Mouse (Mus musculus) kidney, embryonic 16.5 days (tissue): ENCODE measurements around the gene Jtb. TPM values are rescaled to one million over a fixed set of nuclear protein-coding genes. Genes with fewer than 3 reads are reported as not detected.
A peak's percentile ranks its signal among the peaks of the same experiment; 100 is the strongest.

Experiments used
- ATAC-seq: fragments of 200-750 bp; cut with Nextera tagmentation; 2 replicates; pipeline ENCODE4 v1.8.0; 2017; ENCODE audit warnings: moderate TSS enrichment; ENCODE audit not compliant: low FRiP score, low TSS enrichment
- H3K27ac ChIP-seq: fragments of 300-500 bp; sonication (generic); 2 replicates; pipeline ENCODE4 v1.5.1; 2014; ENCODE audit warnings: low read length
- H3K27me3 ChIP-seq: fragments of 300-500 bp; sonication (generic); 2 replicates; pipeline ENCODE4 v1.6.1; 2014; ENCODE audit warnings: low read length, control low read depth, mixed read lengths; ENCODE audit not compliant: insufficient read depth
- H3K36me3 ChIP-seq: fragments of 300-500 bp; sonication (generic); 2 replicates; pipeline ENCODE4 v1.6.1; 2014; ENCODE audit warnings: low read length, control low read depth, mixed read lengths; ENCODE audit not compliant: insufficient read depth
- H3K4me1 ChIP-seq: fragments of 300-500 bp; sonication (generic); 2 replicates; pipeline ENCODE4 v1.6.1; 2014; ENCODE audit warnings: low read length, control low read depth, mixed read lengths; ENCODE audit not compliant: insufficient read depth
- H3K4me2 ChIP-seq: fragments of 300-500 bp; sonication (generic); replicated peaks from 2 replicates; pipeline ENCODE4 v1.6.1; 2014; ENCODE audit warnings: low read depth, low read length
- H3K4me3 ChIP-seq: fragments of 300-500 bp; sonication (generic); 2 replicates; pipeline ENCODE4 v1.5.1; 2014; ENCODE audit warnings: mild to moderate bottlenecking, low read length
- H3K9ac ChIP-seq: fragments of 300-500 bp; sonication (generic); replicated peaks from 2 replicates; pipeline ENCODE4 v1.6.1; 2014; ENCODE audit warnings: low read length
- H3K9me3 ChIP-seq: fragments of 300-500 bp; sonication (generic); 2 replicates; pipeline ENCODE4 v1.6.1; 2016; ENCODE audit warnings: low read length, control low read depth
- WGBS: fragments of 180-500 bp; shearing (Covaris S2); extraction: QIAGEN DNeasy Blood & Tissue Kit; methylation state at CpG from one replicate; pipeline ENCODE4 v1.1.7; 2014; 5-methylcytosine and 5-hydroxymethylcytosine counted together
- polyA plus RNA-seq: library from polyadenylated mRNA; unstranded; fragments of >200 nt; fragmentation: Nextera tagmentation; extraction: Ambion mirVana; gene quantifications from 2 replicates; pipeline ENCODE4 v1.2.1, GENCODE M21; 2015

Jtb gene
- polyA plus RNA-seq, 1 experiment from 2014 or later, result 105 TPM

DNA sequence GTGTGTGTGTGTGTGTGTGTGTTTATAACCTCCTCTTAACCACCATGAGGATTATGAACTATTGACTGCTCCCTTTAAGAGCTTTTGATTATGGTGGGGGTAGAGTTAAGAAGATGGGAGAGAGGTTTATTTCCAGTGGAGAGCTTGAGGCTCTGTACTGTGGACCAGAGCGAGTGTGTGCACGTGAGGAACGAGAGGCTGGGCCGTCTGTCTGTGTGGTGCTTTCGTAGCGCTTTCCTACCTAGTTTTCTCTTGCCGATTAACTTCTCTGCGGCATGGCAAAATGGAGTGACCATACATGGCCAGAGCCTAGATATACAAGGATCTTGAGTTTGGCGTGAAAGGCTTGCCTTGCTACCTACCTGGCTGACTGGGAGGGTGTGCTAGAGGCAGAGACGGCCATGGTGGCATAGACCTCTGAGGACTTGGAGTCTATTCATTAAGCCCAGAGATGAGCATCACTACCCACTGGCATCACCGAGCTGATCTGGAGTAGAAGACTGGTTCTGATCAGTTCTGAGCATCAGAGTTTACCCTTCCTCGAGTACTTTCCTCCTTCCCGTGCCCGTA, 24.5 kb downstream of the Jtb start:
- Histone ChIP-seq H3K9ac (no peak overlapping the region), H3K36me3 (peaks cover 38% of the 10 kb centered on the region), H3K9me3 (no peaks in the 10 kb centered on the region), H3K4me1 (peaks cover 14% of the 10 kb centered on the region), H3K4me3 (peak overlapping the region; percentile 87; the same call in 1 of the 2 replicates), H3K4me2 (no peak overlapping the region), H3K27ac (no peak overlapping the region), H3K27me3 (no peaks in the 10 kb centered on the region)
- ATAC-seq, result no peak
- 91% methylated on average over 14 of the region's 14 CpGs for WGBS

DNA sequence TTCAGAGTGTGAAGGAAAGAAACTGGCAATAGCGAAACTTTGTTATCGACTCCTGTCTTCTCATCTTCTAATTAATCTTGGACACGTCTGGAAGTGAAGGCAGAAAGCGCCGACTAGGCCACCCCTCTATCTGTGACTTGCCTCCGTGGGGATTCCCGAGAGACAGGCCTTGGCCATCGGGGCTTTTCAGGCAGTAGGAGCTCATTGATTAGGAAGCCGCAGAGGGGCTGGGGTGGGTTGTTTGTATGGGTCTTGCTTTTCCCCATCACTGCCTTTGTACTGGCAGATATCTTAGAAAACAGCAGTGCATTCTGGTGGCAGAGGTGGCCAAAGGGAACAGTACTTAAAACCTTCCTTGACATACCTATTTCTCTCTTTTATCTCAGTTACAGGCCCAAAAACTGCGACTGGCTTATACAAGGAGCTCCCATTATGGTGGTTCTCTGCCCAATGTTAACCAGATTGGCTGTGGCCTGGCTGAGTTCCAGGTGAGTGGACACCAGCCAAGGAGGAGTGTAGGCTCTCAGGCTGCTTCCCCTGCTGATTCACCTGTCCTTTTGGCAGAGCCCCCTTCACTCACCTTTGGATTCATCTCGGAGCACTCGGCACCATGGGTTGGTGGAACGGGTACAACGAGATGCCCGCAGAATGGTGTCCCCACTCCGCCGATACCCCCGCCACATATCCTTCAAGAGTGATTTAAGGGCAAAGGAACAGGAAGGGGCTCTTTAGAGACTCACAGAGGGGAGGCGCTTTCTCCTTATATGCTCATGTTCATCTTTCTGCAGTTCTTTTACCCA, 25.5 kb downstream of the Jtb start:
- Histone ChIP-seq H3K4me1 (peaks cover 13% of the 10 kb centered on the region), H3K36me3 (peaks cover 38% of the 10 kb centered on the region), H3K27ac (no peak overlapping the region), H3K4me3 (no peak overlapping the region), H3K4me2 (no peak overlapping the region), H3K9ac (no peak overlapping the region), H3K27me3 (no peaks in the 10 kb centered on the region), H3K9me3 (no peaks in the 10 kb centered on the region)
- no peak for ATAC-seq
- 91% methylated on average over 19 of the region's 19 CpGs for WGBS

DNA sequence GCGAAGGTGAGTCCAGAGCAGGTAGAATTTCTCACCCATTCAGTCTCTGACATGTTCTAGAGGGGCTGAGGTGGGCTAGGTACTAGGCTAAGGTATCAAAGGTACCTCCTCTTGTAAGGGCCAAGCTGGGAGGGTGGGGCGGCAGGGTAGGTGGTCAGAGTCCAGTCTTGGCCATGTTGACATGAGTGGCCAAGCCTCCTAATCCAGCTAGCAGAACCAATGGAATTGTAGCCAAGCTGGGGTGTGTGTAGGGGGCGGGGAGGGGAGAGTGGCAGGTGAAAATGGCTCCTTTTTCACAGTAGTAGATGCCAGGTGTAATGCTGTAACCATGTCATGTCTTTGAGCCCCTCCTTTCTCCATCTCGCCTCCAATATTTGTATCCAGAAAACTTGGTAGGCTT, 27.1 kb downstream of the Jtb start:
- H3K4me3 ChIP-seq, result no peak overlapping the region
- 94% methylated on average over 4 of the region's 4 CpGs for WGBS
- no peak overlapping the region for H3K9ac ChIP-seq
- H3K27ac ChIP-seq, result no peak overlapping the region
- no peak for ATAC-seq
- no peaks in the 10 kb centered on the region for H3K9me3 ChIP-seq
- H3K4me1 ChIP-seq, result peaks cover 13% of the 10 kb centered on the region
- no peak overlapping the region for H3K4me2 ChIP-seq
- no peaks in the 10 kb centered on the region for H3K27me3 ChIP-seq
- H3K36me3 ChIP-seq, result peaks cover 51% of the 10 kb centered on the region

DNA sequence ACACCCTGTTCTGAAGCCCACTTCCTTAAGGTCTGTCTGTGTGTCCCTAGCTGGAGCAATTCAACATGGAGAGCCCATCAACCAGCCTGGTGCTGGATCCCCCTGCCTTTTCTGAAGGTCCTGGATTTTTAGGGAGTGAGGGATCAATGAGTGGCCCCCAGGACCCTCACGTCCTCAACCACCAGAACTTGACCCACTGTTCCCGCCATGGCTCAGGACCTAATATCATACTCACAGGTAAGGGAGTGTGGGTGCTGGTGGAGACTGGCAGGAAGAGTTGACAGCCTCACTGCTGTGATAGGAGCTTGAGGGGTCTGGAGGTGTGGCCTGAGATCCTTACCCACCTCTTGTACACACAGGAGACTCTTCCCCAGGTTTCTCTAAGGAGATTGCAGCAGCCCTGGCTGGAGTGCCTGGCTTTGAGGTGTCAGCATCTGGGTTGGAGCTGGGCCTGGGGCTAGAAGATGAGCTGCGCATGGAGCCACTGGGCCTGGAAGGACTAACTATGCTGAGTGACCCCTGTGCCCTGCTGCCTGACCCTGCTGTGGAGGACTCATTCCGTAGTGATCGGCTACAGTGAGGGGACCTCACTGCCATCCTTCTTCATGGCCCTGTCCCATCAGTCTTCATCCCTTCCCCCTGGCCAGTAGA, 31.8 kb downstream of the Jtb start:
- Histone ChIP-seq H3K36me3 (peaks cover 49% of the 10 kb centered on the region), H3K9ac (no peak overlapping the region), H3K4me2 (no peak overlapping the region), H3K27ac (no peak overlapping the region), H3K27me3 (no peaks in the 10 kb centered on the region), H3K4me1 (peaks cover 17% of the 10 kb centered on the region), H3K4me3 (no peak overlapping the region), H3K9me3 (no peaks in the 10 kb centered on the region)
- 92% methylated on average over 5 of the region's 5 CpGs for WGBS
- ATAC-seq, result no peak

DNA sequence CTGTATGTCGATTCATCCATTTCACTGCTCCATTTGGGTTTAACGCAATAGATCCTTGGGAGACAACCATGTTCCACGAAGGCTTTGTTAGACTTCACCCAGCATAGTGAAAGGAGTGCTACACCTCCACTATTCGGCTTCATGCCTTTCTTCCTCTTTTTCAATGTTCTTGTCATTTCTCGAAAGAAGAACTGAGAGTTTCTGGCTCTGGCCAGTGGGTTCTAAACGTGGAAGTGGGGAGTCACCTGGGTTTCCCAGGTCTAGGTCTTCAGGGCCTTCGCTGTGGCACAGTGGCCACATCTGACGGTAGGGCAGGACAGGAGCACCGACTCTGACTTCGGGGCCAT, 33.3 kb downstream of the Jtb start:
- Histone ChIP-seq H3K36me3 (peaks cover 35% of the 10 kb centered on the region), H3K4me3 (peak overlapping the region; percentile 89), H3K4me2 (peak overlapping the region; percentile 95), H3K9ac (peak overlapping the region; percentile 89), H3K27ac (peak overlapping the region; percentile 97; the same call in 1 of the 2 replicates), H3K9me3 (no peaks in the 10 kb centered on the region), H3K4me1 (peaks cover 17% of the 10 kb centered on the region), H3K27me3 (no peaks in the 10 kb centered on the region)
- no peak for ATAC-seq
- WGBS, result 32% methylated on average over 10 of the region's 10 CpGs

DNA sequence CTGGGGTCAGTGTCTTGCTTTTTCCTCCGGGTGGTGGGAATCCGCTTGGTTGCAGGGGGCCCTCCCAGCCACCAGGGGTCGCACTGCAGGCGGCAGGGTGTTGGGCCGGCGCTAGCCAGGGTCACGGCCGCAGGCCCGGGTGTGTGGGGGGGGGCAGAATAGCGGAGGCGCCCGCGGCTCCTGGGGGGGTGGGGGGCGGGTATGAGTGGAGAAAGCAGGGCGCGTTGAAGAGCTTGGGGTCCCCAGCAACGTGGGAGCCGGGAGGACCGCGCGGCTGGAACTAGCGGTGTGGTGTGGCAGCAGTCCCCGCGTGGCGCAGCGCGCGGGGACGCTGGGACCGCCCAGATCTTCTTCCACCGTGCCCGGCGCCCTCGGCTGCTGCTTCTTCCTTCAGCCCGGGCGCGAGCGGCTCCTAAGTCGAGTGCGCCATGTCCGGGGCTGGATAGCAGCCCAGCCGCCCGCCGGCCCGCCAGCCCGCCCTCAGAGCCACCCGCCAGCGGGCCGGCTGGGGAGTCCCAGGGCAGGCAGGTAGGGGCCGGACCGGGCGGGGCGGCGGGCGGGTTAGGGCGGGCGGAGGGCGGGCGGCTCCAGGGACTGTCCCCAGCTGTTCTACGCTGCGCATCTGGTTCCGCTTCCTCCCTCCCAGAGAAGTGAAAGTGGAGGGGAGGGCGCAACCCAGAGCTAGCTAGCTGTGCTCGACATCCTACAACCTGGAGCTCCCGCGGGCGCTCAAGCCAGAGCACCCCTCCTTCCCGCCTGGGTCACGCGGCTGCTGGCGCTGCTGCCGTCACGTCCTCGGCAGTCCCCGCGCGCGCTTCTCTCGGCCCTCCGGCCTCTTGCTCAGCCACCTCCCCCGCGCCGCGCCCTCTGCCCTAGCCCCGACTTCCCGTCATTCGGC, 33.9 kb downstream of the Jtb start, which contains the start of gene Dennd4b:
TSS of gene Dennd4b (plus strand) at position 152 of the 898 bp plus-strand sequence.
- peak within 1 kb of the TSS; percentile 89 for H3K9ac ChIP-seq
- peak within 1 kb of the TSS; percentile 95 for H3K4me2 ChIP-seq
- H3K36me3 ChIP-seq, result peaks cover 28% of the 10 kb centered on the region
- no peaks in the 10 kb centered on the region for H3K9me3 ChIP-seq
- WGBS, result under 1% methylated on average over 72 of the region's 87 CpGs
- H3K27me3 ChIP-seq, result no peaks in the 10 kb centered on the region
- peak within 1 kb of the TSS; percentile 89 for H3K4me3 ChIP-seq
- peaks cover 17% of the 10 kb centered on the region for H3K4me1 ChIP-seq
- peak; percentile 94 for ATAC-seq
- H3K27ac ChIP-seq, result peak within 1 kb of the TSS; percentile 97

DNA sequence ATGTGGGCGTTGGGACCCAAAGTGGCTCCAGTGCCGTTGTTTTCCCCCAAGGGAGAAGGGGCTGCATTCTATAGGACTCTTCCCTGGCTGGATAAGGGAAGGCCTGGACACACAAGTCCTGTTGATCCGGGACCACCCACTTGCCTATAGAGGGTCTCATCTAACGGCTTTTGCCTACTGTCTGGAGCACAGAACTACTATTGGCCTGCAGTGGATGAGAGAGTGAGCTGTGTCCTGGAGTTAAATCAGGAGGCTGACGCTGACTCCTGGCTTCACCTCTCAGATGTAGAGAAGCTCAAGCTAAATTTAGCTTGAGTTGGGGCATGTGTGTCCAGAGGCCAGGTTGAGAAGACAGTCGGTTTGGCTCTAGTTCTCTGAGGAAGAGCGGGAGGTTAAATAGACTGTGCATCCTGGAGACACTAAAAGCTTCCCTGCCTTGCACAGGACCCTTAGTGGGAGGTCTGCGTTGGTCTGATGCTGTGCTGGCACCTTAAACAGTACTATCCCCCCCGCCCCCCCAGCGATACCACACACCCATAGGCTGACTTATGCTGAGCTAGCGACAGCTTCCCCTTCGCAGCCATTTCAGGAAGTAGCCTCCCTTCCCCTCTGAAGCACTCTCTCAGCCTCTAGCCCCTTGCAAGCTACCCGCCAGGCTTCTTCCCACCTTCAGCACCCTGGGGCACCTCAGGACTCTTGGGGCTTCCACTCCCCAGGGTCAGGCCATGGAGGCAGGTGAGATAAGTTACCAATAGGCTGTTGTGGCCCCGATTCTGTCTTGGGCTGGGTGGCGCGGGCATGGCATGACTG, 34.7 kb downstream of the Jtb start:
- H3K36me3 ChIP-seq, result peaks cover 21% of the 10 kb centered on the region
- peak overlapping the region; percentile 95 for H3K4me2 ChIP-seq
- peak overlapping the region; percentile 97 for H3K27ac ChIP-seq
- H3K9me3 ChIP-seq, result no peaks in the 10 kb centered on the region
- H3K9ac ChIP-seq, result peak overlapping the region; percentile 89
- peaks cover 17% of the 10 kb centered on the region for H3K4me1 ChIP-seq
- no peaks in the 10 kb centered on the region for H3K27me3 ChIP-seq
- 24% methylated on average over 16 of the region's 16 CpGs for WGBS
- peak overlapping the region; percentile 89 for H3K4me3 ChIP-seq
- peak; percentile 33; the same call in 1 of the 2 replicates for ATAC-seq

DNA sequence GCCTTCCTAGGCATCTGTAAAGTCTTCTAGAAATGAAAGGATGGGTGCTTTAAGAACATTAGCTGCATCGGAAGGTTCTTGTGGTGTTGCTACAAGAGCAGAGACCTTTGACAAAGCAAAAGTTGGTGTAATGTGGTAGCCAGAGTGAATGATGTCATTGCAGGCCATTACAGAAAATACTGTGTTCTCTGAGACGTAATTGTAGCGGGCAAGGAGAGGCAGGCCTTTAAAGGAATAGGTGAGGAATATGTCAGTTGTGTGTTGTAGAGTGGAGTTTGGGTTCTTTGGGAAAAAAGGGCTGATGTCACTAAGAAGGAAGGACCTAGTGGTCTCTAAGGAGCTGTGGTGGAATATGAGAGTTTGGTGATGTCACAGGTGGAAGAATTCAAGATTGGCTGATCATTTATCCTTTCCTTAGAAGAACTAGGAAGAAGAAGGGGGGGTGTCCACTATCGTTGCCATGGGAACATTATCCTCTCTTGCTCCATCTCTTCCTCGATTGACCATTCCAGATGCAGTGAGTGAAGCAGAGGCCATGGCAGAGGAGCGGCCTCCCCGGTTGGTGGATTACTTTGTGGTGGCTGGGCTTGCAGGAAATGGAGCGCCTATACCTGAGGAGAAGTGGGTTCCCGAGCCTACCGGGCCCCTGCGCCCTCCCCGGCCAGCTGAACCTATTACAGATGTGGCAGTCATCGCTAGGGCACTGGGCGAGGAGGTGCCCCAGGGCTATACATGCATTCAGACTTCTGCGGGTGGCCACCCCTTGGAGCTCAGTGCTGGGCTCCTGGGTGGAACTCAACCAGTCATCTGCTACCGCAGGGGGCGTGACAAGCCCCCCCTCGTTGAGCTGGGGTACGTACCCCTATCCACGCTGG, 35.7 kb downstream of the Jtb start:
- no peaks in the 10 kb centered on the region for H3K9me3 ChIP-seq
- peak overlapping the region; percentile 97; the same call in 1 of the 2 replicates for H3K27ac ChIP-seq
- H3K27me3 ChIP-seq, result no peaks in the 10 kb centered on the region
- peak overlapping the region; percentile 89 for H3K4me3 ChIP-seq
- peak overlapping the region; percentile 95 for H3K4me2 ChIP-seq
- 92% methylated on average over 20 of the region's 20 CpGs for WGBS
- no peak for ATAC-seq
- peaks cover 12% of the 10 kb centered on the region for H3K36me3 ChIP-seq
- H3K9ac ChIP-seq, result no peak overlapping the region
- peaks cover 17% of the 10 kb centered on the region for H3K4me1 ChIP-seq
